Mouse (Mus musculus) embryonic fibroblast, embryonic 13.5 days (primary cell): ENCODE results near the gene Pip4k2c.

Experiments
- CTCF ChIP-seq: IDR thresholded peaks from 2 replicates; pipeline ENCODE4 v1.5.1; 2011; ENCODE audit warnings: mild to moderate bottlenecking, control low read depth, low read length, moderate library complexity, borderline replicate concordance; ENCODE audit not compliant: insufficient read depth
- POLR2A ChIP-seq: IDR thresholded peaks from 2 replicates; pipeline ENCODE4 v1.6.1; 2011; ENCODE audit warnings: low read depth, mild to moderate bottlenecking, control low read depth, low read length, moderate library complexity

DNA sequence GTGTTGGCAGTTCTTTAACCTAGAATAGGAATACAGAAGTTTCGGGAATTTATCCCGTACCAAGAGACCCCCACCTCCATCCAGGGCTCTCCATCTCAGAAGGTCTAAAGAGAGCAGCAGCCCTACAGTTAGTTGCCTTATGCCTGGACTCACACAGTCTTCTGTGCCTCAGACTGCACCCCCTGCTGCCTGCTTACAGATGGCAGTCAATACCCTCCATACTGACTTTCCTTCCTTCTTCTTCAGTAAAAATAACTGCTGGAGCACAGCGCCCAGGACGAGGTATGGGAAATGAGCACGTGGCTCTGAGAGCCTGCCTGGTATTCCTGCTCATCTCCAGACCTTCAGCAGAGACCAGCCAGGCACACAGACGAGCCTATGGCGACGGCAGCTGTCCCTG lies 11.1 kb downstream of the Pip4k2c start:
- no peak for TF ChIP-seq POLR2A
- TF ChIP-seq CTCF, result peak; percentile 32; the same call in 1 of the 2 replicates
